Mouse (Mus musculus): ENCODE measurements at regions not wholly inside any gene's neighbourhood (a gene's known extent, or its start where the extent isn't known, plus 50 kb on each side); places are given as distances from the start of the nearest gene placed in this dataset.

- DNase-seq, result peak; percentile 28 to 58
Observed at GRCm38 (mm10) chr11:38938124-38938883, 1702.5 kb upstream of the Tenm2 start.

Measured in cerebellum, postnatal 10 days (tissue).